Mouse (Mus musculus) thymus, postnatal 4 days (tissue): ENCODE measurements at regions not wholly inside any gene's neighbourhood (a gene's known extent, or its start where the extent isn't known, plus 50 kb on each side); places are given as distances from the start of the nearest gene placed in this dataset.

Experiments
- DNase-seq: peaks from one replicate; pipeline ENCODE4 v3.0.0; 2021

- peak; percentile 29 for DNase-seq
Measured at GRCm38 (mm10) chr17:47171801-47172200, 161.4 kb upstream of the Ubr2 start.

DNA sequence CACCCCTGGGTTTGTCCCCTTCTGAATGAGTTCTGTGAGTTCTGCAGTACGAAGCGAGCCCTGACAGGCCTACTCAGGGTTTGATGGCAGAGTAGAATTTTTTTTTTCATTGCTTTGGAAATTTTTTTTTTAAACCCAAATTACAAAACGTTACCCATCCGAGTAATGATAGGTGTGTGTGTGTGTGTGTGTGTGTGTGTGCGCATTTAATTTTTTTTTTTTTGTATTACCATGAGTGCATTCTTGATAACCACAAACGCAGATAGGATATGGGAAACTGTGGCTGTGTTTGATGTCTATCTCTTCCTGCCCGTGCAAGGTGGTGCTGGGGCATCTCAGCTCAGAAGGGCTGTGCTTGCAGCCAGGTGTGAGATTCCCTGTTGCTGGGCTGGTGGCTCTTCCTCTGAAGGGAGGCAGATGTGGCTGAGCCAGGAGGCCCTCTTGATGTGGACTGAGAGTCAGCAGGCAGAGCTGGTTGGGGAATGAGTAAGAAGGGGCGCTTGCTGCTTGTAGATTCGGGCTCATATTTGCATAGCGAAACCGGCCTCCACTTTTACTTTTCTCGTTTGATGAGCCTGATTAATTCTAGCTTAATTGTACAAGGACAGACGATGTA, 160.7 kb upstream of the Ubr2 start:
- peak; percentile 70 for DNase-seq

DNA sequence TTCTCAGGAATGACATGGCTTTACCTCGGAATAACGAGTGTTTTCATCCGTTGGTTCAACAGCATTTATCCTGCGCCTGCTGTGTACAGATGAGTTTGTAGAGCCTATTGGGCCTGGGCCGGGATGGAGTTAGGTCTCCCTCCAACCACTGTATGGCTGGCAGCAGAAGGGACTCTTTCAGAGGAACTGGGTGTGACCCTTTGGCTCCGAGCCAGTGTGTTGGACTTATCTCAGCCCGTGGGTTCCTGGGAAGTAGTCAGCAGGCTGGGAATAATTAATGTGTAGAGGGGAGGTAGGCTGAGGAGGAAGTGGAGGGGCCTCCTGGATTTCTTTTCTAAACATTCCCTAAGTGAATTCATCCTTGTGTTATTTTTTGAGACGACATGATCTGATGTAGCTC, 157.7 kb upstream of the Ubr2 start:
- no peak for DNase-seq

DNA sequence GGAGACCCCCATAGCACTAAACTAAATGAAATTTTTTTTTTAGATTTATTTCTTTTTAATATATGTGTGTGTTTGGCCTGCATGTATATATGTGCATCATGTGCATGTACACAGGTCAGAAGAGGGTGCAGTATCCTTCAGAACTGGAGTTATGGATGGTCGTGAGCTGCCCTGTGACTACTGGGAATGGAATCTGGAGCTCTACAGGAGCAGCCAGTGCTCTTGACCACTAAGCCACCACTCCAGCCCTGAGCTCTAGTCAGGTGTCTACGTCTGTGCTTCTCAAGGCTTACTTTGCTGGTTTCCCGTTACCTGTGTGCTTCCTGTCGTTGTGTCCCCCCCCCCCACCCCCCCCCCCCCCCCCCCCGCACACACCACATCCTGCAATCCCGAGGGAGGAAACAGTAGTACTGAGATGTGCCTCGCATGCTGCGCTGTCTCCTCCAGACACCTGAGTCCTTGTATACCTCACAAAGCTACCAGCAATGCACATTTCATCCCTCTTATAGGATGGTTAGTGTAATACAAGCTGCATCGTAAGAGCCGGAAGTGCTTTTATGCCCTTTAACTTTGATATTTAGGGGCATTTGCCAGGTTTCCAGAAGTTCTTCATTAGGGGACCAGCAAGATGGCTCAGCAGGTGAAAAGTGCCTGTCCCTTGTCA, 153.5 kb upstream of the Ubr2 start:
- no peak for DNase-seq

DNA sequence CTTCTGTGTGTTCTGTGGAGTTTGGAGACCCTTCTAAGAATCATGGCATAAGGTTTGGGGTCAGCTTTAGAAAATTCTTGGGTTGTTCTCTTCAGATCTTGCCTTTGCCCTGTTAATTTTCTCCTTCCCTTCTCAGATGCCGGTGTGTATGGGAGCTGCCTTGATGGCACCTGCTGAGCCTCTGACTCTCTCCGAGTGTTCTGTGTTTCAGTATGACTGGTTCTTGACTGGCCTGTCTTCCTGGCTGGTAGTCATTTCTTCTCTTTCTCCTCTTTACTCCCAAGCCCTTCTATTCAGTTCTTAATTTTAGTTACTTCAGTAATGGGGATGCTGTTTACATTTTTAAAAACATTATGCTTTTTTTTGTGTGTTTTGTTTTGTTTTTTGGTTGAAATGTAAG, 152.1 kb upstream of the Ubr2 start:
- DNase-seq = no peak

DNA sequence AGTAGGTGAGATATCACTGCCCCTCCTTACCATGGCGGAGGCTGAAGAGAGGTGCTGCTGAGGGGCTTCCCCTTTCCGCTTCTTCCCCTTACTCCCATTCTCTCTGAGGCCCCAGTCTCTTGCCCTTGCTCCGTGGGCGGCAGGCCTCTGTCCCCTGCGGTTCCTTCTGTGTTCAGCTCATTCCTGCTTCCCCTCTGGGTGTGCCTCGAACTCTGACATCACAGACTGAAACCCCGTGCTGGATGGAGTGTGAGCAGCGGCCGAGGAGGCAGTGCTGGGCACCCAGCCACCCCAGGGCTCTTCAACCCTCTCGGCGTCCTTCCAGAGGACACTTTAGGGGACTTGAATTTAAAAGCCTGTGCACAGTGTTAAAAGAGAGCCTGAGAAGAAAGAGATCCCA, 145.9 kb upstream of the Ubr2 start:
- no peak for DNase-seq

DNA sequence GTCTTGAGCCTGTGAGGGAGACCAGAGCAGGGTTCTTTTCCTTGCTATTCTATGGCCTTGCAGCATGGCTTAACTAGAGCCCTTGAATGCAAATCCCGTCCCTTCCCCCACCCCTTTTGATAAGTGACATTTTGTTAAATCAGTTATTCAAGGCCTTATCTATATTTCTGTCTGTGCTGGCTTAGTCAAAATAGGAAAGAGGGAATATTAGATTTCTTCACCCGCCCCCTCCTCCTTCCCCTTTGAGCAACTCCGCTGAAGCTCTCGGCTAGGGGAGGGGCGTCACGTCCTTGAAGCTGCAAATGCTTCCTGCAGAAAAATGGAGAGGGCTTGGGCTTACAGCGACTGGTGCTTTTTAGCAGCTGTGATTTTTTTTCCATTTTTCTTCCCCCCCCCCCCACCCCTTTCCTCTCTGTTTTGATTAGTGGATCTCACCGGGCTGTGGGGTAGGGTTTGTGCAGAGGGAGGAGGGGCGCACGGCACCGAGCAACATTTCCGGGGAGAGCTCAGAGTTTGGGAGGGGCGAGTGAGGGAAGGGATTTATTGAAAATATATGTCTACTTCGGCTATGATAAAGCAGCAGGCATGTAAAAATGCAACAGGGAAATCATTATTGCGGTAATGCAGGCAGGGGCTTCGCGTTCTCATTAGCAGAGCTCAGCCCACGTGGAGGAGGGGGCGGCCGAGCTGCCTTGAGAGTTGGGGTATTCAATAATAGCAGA, 141.4 kb upstream of the Ubr2 start:
- peak; percentile 18 for DNase-seq

DNA sequence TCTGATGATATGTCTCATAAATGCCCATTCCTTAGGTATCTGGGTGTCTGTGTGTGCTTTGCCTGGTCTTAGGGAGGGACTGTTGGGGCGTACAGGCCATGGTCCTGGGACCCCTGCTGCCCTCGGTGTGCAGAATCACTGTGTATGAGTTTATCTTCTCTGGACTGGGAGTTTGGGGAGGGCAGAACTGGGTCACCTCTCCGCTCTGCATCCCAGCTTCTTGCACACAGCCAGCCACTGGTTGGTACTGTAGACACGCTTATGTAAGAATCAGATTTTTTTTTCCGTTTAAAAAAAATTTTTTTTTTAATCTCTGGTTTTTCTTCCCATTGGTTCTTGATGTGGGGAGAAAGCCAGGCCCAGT, 140.8 kb upstream of the Ubr2 start:
- no peak for DNase-seq

DNA sequence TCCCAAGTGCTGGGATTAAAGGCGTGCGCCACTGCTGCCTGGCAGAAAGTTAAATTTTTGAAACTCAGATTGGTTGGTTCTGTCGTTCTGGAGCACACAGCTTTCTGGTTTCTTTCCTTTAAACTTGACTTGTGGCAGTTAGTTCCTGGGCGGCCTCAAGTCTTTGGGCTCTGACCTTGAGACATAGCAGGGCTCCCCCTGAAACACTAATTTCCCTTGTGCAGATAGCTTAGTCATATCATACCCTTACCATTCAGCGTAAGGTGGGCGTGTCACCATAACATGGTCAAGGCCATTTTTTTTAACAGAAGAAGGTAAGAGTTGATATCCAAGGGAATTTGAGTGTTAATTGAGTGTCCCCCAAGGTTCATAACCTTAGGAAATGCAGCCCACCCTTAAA, 140.3 kb upstream of the Ubr2 start:
- no peak for DNase-seq

DNA sequence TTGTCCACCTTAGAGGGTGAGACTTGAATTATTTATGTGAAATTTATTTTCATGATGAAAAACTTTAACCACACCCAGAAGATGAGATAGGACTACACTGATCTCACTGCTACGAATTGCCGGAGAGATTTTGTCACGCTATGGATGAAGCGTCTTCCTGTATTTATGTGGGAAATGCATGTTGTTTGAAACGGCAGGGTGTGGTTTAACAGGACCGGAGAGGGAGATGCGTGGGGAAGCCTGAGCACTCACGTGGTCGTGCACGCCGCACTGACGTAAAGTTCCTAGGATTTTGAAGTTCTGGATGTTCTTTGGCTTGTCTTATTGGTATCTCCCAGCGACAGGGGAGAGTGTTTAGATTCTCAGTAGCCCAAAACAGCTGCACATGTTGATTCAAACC, 139.3 kb upstream of the Ubr2 start:
- no peak for DNase-seq

GRCm38 (mm10) chr17:47149158-47149557, 138.8 kb upstream of the Ubr2 start:
- no peak for DNase-seq

GRCm38 (mm10) chr17:47146640-47147039, 136.3 kb upstream of the Ubr2 start:
- DNase-seq = peak; percentile 73

DNA sequence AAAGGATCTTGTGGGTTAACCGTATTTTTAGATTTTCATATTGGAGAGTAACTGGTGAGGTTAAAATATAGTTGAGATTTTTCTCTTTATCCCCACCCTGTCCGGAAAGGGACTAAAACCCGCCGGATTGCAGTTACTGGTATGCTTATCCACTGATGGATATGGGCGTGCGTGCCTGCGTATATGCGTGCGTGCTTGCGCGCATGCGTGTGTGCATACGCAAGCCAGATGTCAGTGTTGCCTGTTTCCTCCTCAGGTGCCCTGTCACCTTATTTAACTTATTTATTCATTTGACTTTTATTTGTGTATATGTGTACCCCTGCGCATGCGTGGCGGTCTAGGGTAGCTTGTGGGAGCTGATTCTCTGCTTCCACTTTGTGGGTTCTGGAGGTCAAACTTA, 135.2 kb upstream of the Ubr2 start:
- DNase-seq = no peak

- no peak for DNase-seq
Measured at GRCm38 (mm10) chr17:47144996-47145395, 134.6 kb upstream of the Ubr2 start.

GRCm38 (mm10) chr17:47144460-47144859, 134.1 kb upstream of the Ubr2 start:
- DNase-seq = no peak

DNA sequence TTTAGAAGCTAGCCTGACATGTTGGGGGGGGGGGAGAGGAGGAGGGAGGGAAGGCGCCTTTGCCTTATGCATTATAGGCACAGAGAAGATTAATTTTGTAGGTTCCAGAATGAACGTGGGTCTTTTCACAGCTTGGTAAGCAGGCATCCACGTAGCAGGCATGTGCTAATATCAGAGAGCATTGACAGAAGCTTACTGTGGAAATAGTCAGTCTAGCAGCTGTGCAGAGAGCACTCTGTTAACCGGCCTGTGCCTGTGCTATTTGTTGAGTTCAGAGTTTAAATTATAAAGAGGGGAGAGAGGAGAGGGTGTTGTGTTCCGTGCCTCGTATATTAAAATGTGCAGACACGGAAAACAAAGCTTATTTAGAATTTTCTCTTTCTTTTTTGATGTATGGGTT, 133.5 kb upstream of the Ubr2 start:
- DNase-seq = no peak

GRCm38 (mm10) chr17:47142885-47143284, 132.5 kb upstream of the Ubr2 start:
- no peak for DNase-seq

- DNase-seq = peak; percentile 45
Measured at GRCm38 (mm10) chr17:47142276-47142675, 131.9 kb upstream of the Ubr2 start.

GRCm38 (mm10) chr17:47141843-47142215, 131.5 kb upstream of the Ubr2 start:
- DNase-seq = peak; percentile 51

GRCm38 (mm10) chr17:47140969-47141842, 130.8 kb upstream of the Ubr2 start:
- DNase-seq = peak; percentile 80

DNA sequence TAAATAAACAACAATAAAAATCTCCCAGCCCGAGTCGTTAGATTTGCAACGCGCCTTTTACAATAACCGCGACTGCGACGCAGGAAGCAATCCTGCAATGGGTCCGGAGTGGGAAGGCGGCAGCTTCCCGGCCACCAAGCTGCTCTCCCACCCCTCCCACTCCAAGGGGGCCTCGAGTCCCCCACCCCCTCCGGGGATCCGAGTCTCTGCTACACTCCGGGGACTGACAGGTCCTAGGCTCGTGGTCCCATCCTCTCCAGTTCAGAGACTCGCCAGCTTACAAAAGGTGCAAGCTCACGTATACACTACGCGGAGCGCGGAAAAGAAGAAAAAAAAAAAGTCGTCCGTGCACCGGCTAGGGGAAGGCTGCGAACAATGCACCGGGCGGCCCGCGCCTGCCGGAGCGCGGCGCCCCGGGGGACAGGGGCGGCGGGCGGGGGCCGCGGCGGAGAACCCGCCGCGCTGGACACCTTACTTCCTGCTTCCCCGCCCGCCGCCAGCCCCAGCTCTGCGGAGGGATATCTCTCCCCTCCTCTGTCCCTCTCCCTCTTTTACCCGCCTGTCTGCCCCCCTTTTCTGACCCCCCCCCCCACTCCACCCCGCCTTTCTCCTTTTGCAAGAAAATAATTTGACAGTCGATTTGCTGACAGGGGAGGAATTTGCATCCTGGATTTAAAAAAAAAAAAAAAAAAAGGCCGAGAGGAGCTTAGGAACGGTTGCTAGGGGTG, 130.0 kb upstream of the Ubr2 start:
- peak; percentile 82 for DNase-seq

DNA sequence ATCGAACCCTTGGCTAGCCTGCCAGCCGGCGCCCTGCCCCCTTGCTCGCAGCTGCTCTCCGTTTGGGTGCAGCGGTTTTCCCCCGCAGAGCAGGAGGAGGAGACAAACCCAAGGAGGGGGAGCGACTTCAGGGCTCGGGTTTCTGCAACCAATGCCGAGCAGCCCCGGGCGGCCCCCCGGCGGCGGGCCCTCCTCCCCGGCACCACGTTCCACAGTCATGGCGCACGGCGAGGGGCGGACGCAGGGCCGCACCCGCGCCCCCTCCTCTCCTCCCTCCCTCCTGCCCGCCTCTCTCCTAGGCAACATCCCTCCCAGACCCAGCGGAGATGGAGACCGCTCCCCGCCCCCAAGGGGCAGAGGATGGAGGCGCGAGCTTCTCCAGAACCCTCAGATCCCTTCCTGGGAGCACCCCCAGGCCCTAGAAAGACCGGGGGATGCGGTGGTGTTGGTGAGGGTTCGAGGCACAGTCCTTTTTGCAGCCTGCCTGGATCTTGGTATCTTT, 129.4 kb upstream of the Ubr2 start:
- DNase-seq = peak; percentile 95
